Mouse (Mus musculus) heart, embryonic 11.5 days (tissue): ENCODE measurements around the gene Ovol2. TPM values are rescaled to one million over a fixed set of nuclear protein-coding genes. Genes with fewer than 3 reads are reported as not detected.

Experiments
- ATAC-seq: fragments of 200-750 bp; cut with Nextera tagmentation; replicated peaks from 2 replicates; pipeline ENCODE4 v1.8.0; 2017; ENCODE audit warnings: moderate library complexity; ENCODE audit not compliant: insufficient number of reproducible peaks, low FRiP score, low TSS enrichment
- H3K27ac ChIP-seq: fragments of 300-500 bp; sonication (generic); 2 replicates; pipeline ENCODE4 v1.5.1; 2014; ENCODE audit warnings: mild to moderate bottlenecking, low read depth, low read length
- H3K27me3 ChIP-seq: fragments of 300-500 bp; sonication (generic); 2 replicates; pipeline ENCODE4 v1.6.1; 2014; ENCODE audit warnings: mild to moderate bottlenecking, low read length, mixed read lengths; ENCODE audit not compliant: control insufficient read depth, insufficient read depth
- H3K36me3 ChIP-seq: fragments of 300-500 bp; sonication (generic); 2 replicates; pipeline ENCODE4 v1.6.1; 2014; ENCODE audit warnings: mild to moderate bottlenecking, low read length, moderate library complexity, mixed read lengths; ENCODE audit not compliant: control insufficient read depth, insufficient read depth
- H3K4me1 ChIP-seq: fragments of 300-500 bp; sonication (generic); 2 replicates; pipeline ENCODE4 v1.6.1; 2014; ENCODE audit warnings: low read length; ENCODE audit not compliant: control insufficient read depth, insufficient read depth
- H3K4me2 ChIP-seq: fragments of 300-500 bp; sonication (generic); 2 replicates; pipeline ENCODE4 v1.6.1; 2014; ENCODE audit warnings: mild to moderate bottlenecking, moderate library complexity
- H3K4me3 ChIP-seq: fragments of 300-500 bp; sonication (generic); 2 replicates; pipeline ENCODE4 v1.5.1; 2014; ENCODE audit warnings: low read depth, low read length
- H3K9ac ChIP-seq: fragments of 300-500 bp; sonication (generic); 2 replicates; pipeline ENCODE4 v1.6.1; 2014; ENCODE audit warnings: mild to moderate bottlenecking, low read depth, low read length, moderate library complexity
- H3K9me3 ChIP-seq: fragments of 300-500 bp; sonication (generic); replicated peaks from 2 replicates; pipeline ENCODE4 v1.6.1; 2016; ENCODE audit warnings: low read length; ENCODE audit not compliant: control insufficient read depth
- WGBS: fragments of 180-500 bp; shearing (Covaris S2); extraction: QIAGEN DNeasy Blood & Tissue Kit; methylation state at CpG from one replicate; pipeline ENCODE4 v1.1.7; 2014; ENCODE audit not compliant: insufficient replicate concordance; 5-methylcytosine and 5-hydroxymethylcytosine counted together
- polyA plus RNA-seq: library from polyadenylated mRNA; unstranded; fragments of >200 nt; fragmentation: Nextera tagmentation; extraction: Ambion mirVana; gene quantifications from 2 replicates; pipeline ENCODE4 v1.2.1, GENCODE M21; 2014

Ovol2 gene
- polyA plus RNA-seq, 1 experiment from 2014 or later = 0.10 TPM

- H3K9ac ChIP-seq = no peak overlapping the region
These were observed 540 bp upstream of the Ovol2 start for GRCm38 (mm10) chr2:144332486-144332885.

GRCm38 (mm10) chr2:144330960-144331371, 980 bp downstream of the Ovol2 start:
- ATAC-seq = peak; percentile 40
- under 1% methylated on average over 50 of the region's 50 CpGs for WGBS
- H3K4me1 ChIP-seq = peaks cover 14% of the 10 kb centered on the region
- peaks cover 72% of the 10 kb centered on the region for H3K27me3 ChIP-seq
- no peak overlapping the region for H3K27ac ChIP-seq
- H3K9ac ChIP-seq = peak overlapping the region; percentile 54; the same call in 1 of the 2 replicates
- no peaks in the 10 kb centered on the region for H3K9me3 ChIP-seq
- peak overlapping the region; percentile 97 for H3K4me2 ChIP-seq
- no peaks in the 10 kb centered on the region for H3K36me3 ChIP-seq
- H3K4me3 ChIP-seq = peak overlapping the region; percentile 55

More at GRCm38 (mm10) chr2:144332486-144332885, 540 bp upstream of the Ovol2 start:
- ATAC-seq = no peak
- H3K27ac ChIP-seq = no peak overlapping the region
- H3K4me2 ChIP-seq = peak overlapping the region; percentile 97
- peaks cover 14% of the 10 kb centered on the region for H3K4me1 ChIP-seq
- H3K9me3 ChIP-seq = no peaks in the 10 kb centered on the region
- 5% methylated on average over 9 of the region's 9 CpGs for WGBS
- no peaks in the 10 kb centered on the region for H3K36me3 ChIP-seq
- H3K27me3 ChIP-seq = peaks cover 71% of the 10 kb centered on the region
- peak overlapping the region; percentile 55 for H3K4me3 ChIP-seq

GRCm38 (mm10) chr2:144330352-144330959, 1.5 kb downstream of the Ovol2 start:
- ATAC-seq = no peak
- H3K4me1 ChIP-seq = peaks cover 14% of the 10 kb centered on the region

GRCm38 (mm10) chr2:144329937-144330336, 2.0 kb downstream of the Ovol2 start:
- no peak for ATAC-seq

More at GRCm38 (mm10) chr2:144330352-144330959, 1.5 kb downstream of the Ovol2 start:
- WGBS = 1% methylated on average over 40 of the region's 41 CpGs
- H3K36me3 ChIP-seq = no peaks in the 10 kb centered on the region
- H3K4me2 ChIP-seq = peak overlapping the region; percentile 97
- H3K27me3 ChIP-seq = peaks cover 72% of the 10 kb centered on the region
- no peaks in the 10 kb centered on the region for H3K9me3 ChIP-seq
- peak overlapping the region; percentile 55 for H3K4me3 ChIP-seq
- no peak overlapping the region for H3K27ac ChIP-seq
- peak overlapping the region; percentile 54; the same call in 1 of the 2 replicates for H3K9ac ChIP-seq

GRCm38 (mm10) chr2:144329451-144329850, 2.5 kb downstream of the Ovol2 start:
- no peak for ATAC-seq
- peak overlapping the region; percentile 46 for H3K4me2 ChIP-seq
- WGBS = 7% methylated on average over 9 of the region's 10 CpGs

More at GRCm38 (mm10) chr2:144329937-144330336, 2.0 kb downstream of the Ovol2 start:
- peak overlapping the region; percentile 55 for H3K4me3 ChIP-seq
- H3K9ac ChIP-seq = no peak overlapping the region
- peaks cover 69% of the 10 kb centered on the region for H3K27me3 ChIP-seq
- WGBS = 3% methylated on average over 10 of the region's 10 CpGs
- H3K36me3 ChIP-seq = no peaks in the 10 kb centered on the region
- H3K4me2 ChIP-seq = peak overlapping the region; percentile 97
- no peaks in the 10 kb centered on the region for H3K9me3 ChIP-seq
- H3K4me1 ChIP-seq = peaks cover 14% of the 10 kb centered on the region
- H3K27ac ChIP-seq = no peak overlapping the region

GRCm38 (mm10) chr2:144324218-144324617, 7.7 kb downstream of the Ovol2 start:
- 65% methylated on average over 3 of the region's 3 CpGs for WGBS
- Histone ChIP-seq H3K27ac (no peak overlapping the region), H3K4me2 (no peak overlapping the region), H3K4me3 (no peak overlapping the region), H3K36me3 (no peaks in the 10 kb centered on the region), H3K9ac (no peak overlapping the region), H3K4me1 (no peaks in the 10 kb centered on the region), H3K9me3 (no peaks in the 10 kb centered on the region), H3K27me3 (peaks cover 19% of the 10 kb centered on the region)
- no peak for ATAC-seq

More at GRCm38 (mm10) chr2:144329451-144329850, 2.5 kb downstream of the Ovol2 start:
- Histone ChIP-seq H3K9ac (no peak overlapping the region), H3K9me3 (no peaks in the 10 kb centered on the region), H3K36me3 (no peaks in the 10 kb centered on the region), H3K27me3 (peaks cover 65% of the 10 kb centered on the region), H3K4me1 (peaks cover 14% of the 10 kb centered on the region), H3K27ac (no peak overlapping the region), H3K4me3 (peak overlapping the region; percentile 55)

- H3K27ac ChIP-seq = no peak overlapping the region
- H3K36me3 ChIP-seq = no peaks in the 10 kb centered on the region
- no peaks in the 10 kb centered on the region for H3K27me3 ChIP-seq
- no peak overlapping the region for H3K4me2 ChIP-seq
- H3K9me3 ChIP-seq = no peaks in the 10 kb centered on the region
- H3K4me1 ChIP-seq = no peaks in the 10 kb centered on the region; the same call in 1 of the 2 replicates
- ATAC-seq = no peak
- H3K9ac ChIP-seq = no peak overlapping the region
- 74% methylated on average over 2 of the region's 2 CpGs for WGBS
- no peak overlapping the region for H3K4me3 ChIP-seq
These were observed 20.6 kb downstream of the Ovol2 start for GRCm38 (mm10) chr2:144311372-144311771.

GRCm38 (mm10) chr2:144310273-144310672, 21.7 kb downstream of the Ovol2 start:
- no peaks in the 10 kb centered on the region; the same call in 1 of the 2 replicates for H3K4me1 ChIP-seq
- H3K9ac ChIP-seq = no peak overlapping the region
- no peak overlapping the region for H3K4me3 ChIP-seq
- H3K27me3 ChIP-seq = no peaks in the 10 kb centered on the region
- ATAC-seq = no peak
- 36% methylated on average over 5 of the region's 5 CpGs for WGBS
- no peaks in the 10 kb centered on the region for H3K36me3 ChIP-seq
- no peaks in the 10 kb centered on the region for H3K9me3 ChIP-seq
- H3K27ac ChIP-seq = no peak overlapping the region
- H3K4me2 ChIP-seq = no peak overlapping the region

- no peaks in the 10 kb centered on the region; the same call in 1 of the 2 replicates for H3K4me1 ChIP-seq
- H3K27ac ChIP-seq = no peak overlapping the region
- no peak overlapping the region for H3K4me3 ChIP-seq
- no peak overlapping the region for H3K9ac ChIP-seq
- WGBS = 38% methylated on average over 8 of the region's 8 CpGs
- no peaks in the 10 kb centered on the region for H3K9me3 ChIP-seq
- no peak for ATAC-seq
- H3K27me3 ChIP-seq = no peaks in the 10 kb centered on the region
- H3K36me3 ChIP-seq = no peaks in the 10 kb centered on the region
- no peak overlapping the region for H3K4me2 ChIP-seq
These were observed 23.4 kb downstream of the Ovol2 start for GRCm38 (mm10) chr2:144308561-144308960.
